Mouse (Mus musculus): ENCODE data around the gene Lcor.

Gene Lcor

GRCm38 (mm10) chr19:41560856-41561255, 78.4 kb downstream of the Lcor start:
- DNase-seq (ENCODE audit: inconsistent ontology term): no peak

GRCm38 (mm10) chr19:41568791-41569190, 86.4 kb downstream of the Lcor start:
- no peak for DNase-seq (ENCODE audit: inconsistent ontology term)

GRCm38 (mm10) chr19:41573700-41574099, 91.3 kb downstream of the Lcor start:
- DNase-seq (ENCODE audit: inconsistent ontology term): no peak

GRCm38 (mm10) chr19:41577576-41577975, 95.1 kb downstream of the Lcor start:
- DNase-seq (ENCODE audit: inconsistent ontology term): no peak

GRCm38 (mm10) chr19:41579311-41579920, 97.0 kb downstream of the Lcor start:
- peak; percentile 40 for DNase-seq (ENCODE audit: inconsistent ontology term)

- no peak for DNase-seq (ENCODE audit: inconsistent ontology term)
These were observed 99.4 kb downstream of the Lcor start, which contains the start of gene Gm340 for GRCm38 (mm10) chr19:41581706-41582420. Gene Gm340, plus strand, starts transcription at chr19:41582370.

GRCm38 (mm10) chr19:41582918-41583514, 100.6 kb downstream of the Lcor start:
- no peak for DNase-seq (ENCODE audit: inconsistent ontology term)

GRCm38 (mm10) chr19:41586752-41587151, 104.3 kb downstream of the Lcor start:
- no peak for DNase-seq (ENCODE audit: inconsistent ontology term)

- no peak for DNase-seq (ENCODE audit: inconsistent ontology term)
These were observed 105.2 kb downstream of the Lcor start for GRCm38 (mm10) chr19:41587431-41588222.

GRCm38 (mm10) chr19:41589026-41589425, 106.6 kb downstream of the Lcor start:
- no peak for DNase-seq (ENCODE audit: inconsistent ontology term)

GRCm38 (mm10) chr19:41589681-41590080, 107.2 kb downstream of the Lcor start:
- DNase-seq (ENCODE audit: inconsistent ontology term): no peak

- peak; percentile 34 for DNase-seq (ENCODE audit: inconsistent ontology term)
These were observed 109.4 kb downstream of the Lcor start for GRCm38 (mm10) chr19:41591808-41592207.

GRCm38 (mm10) chr19:41597170-41597894, 114.9 kb downstream of the Lcor start:
- peak; percentile 93 for DNase-seq (ENCODE audit: inconsistent ontology term)

- DNase-seq (ENCODE audit: inconsistent ontology term): no peak
These were observed 118.2 kb downstream of the Lcor start for GRCm38 (mm10) chr19:41600647-41601046.

- DNase-seq (ENCODE audit: inconsistent ontology term): no peak
These were observed 124.0 kb downstream of the Lcor start for GRCm38 (mm10) chr19:41606208-41606987.

GRCm38 (mm10) chr19:41611683-41612082, 129.2 kb downstream of the Lcor start:
- no peak for DNase-seq (ENCODE audit: inconsistent ontology term)
